In genomic region chr10:83819266-83819949, GRCm38 (mm10) we compare ENCODE assay signal across 8 mouse cellular contexts.
DNase-seq lines count a peak whose midpoint lies in the region.

No protein-coding gene starts in this region.

- peaks cover 9% of the 10 kb centered on the region; the same call in 1 of the 2 replicates for H3K27me3 ChIP-seq in hindbrain, embryonic 10.5 days (ENCODE audit: insufficient read depth, poor library complexity, severe bottlenecking)

- WGBS in hindbrain, embryonic 10.5 days = 8% methylated on average over 13 of the region's 13 CpGs

- peak overlapping the region; percentile 58; the same call in 1 of the 2 replicates for H3K27ac ChIP-seq in hindbrain, embryonic 10.5 days

- H3K4me1 ChIP-seq in hindbrain, embryonic 10.5 days (replicated peaks) = peaks cover 29% of the 10 kb centered on the region

- H3K9me3 ChIP-seq in hindbrain, embryonic 10.5 days = 0 out of 2 replicates have a peak, but pooled peaks cover 3% of the 10 kb centered on the region

- H3K4me3 ChIP-seq in hindbrain, embryonic 10.5 days = peak overlapping the region; percentile 36; the same call in 1 of the 2 replicates

- H3K36me3 ChIP-seq in hindbrain, embryonic 10.5 days = no peaks in the 10 kb centered on the region

- DNase-seq in T-cell, adult 2 months (ENCODE audit: low spot score) = peak; percentile 2
- peak; percentile 70 for DNase-seq in cerebellum, adult 9-11 months
- peak; percentile 67 to 84 for DNase-seq in frontal cortex, postnatal 14 days (ENCODE audit: low spot score in 2 of 2)
- DNase-seq in hindbrain, embryonic 10.5 days (ENCODE audit: low spot score) = peak; percentile 79
- DNase-seq in layer of hippocampus, adult 9-11 months = peak; percentile 78
- peak; percentile 89 for DNase-seq in lung, postnatal 14 days
- peak; percentile 91 to 95 for DNase-seq in right cerebral cortex, adult 2 months (ENCODE audit: low spot score in 2 of 2)
- DNase-seq in yolk sac, embryonic 10.5 days (ENCODE audit: low spot score) = peak; percentile 52

Comparison
In these comparisons a context has a peak if more than half of its experiments do, and no peak if none do; other contexts are left out.
1. Peak in every context shown above with its lines: DNase-seq, H3K4me3 ChIP-seq and H3K27ac ChIP-seq.
2. DNase-seq: peak in every context shown above with its lines; median percentile 93 in right cerebral cortex, adult 2 months; 89 in lung, postnatal 14 days; 79 in hindbrain, embryonic 10.5 days; 78 in layer of hippocampus, adult 9-11 months; 76 in frontal cortex, postnatal 14 days; 70 in cerebellum, adult 9-11 months; 52 in yolk sac, embryonic 10.5 days; 2 in T-cell, adult 2 months.